Mouse (Mus musculus): ENCODE data around the gene 2900026A02Rik. TPM values are rescaled to one million over a fixed set of nuclear protein-coding genes. Genes with fewer than 3 reads are reported as not detected.

2900026A02Rik gene
- polyA plus RNA-seq, 1 experiment from 2014 or later = 5.0 TPM

- peaks cover 4% of the 10 kb centered on the region for H3K4me1 ChIP-seq (replicated peaks; ENCODE audit: control insufficient read depth, insufficient read depth, low read length)
- no peak overlapping the region for H3K27ac ChIP-seq (ENCODE audit: low read length)
- 92% methylated on average over 9 of the region's 9 CpGs for WGBS
- H3K4me3 ChIP-seq (replicated peaks; ENCODE audit: low read length) = no peak overlapping the region
- H3K27me3 ChIP-seq (replicated peaks; ENCODE audit: control insufficient read depth, insufficient read depth, low read length) = no peaks in the 10 kb centered on the region
- no peak overlapping the region for H3K4me2 ChIP-seq (ENCODE audit: low read length)
- no peaks in the 10 kb centered on the region for H3K36me3 ChIP-seq (ENCODE audit: control insufficient read depth, insufficient read depth)
- no peaks in the 10 kb centered on the region for H3K9me3 ChIP-seq (ENCODE audit: control insufficient read depth, low read length)
- ATAC-seq = no peak
- H3K9ac ChIP-seq (replicated peaks; ENCODE audit: low read depth, low read length) = no peak overlapping the region
These were observed 140.0 kb downstream of the 2900026A02Rik start for GRCm38 (mm10) chr5:113081020-113081419.

- no peaks in the 10 kb centered on the region for H3K9me3 ChIP-seq (ENCODE audit: control insufficient read depth, low read length)
- 0 out of 2 replicates have a peak overlapping the region, but pooled peaks have one; percentile 8 for H3K4me3 ChIP-seq (replicated peaks; ENCODE audit: low read length)
- H3K36me3 ChIP-seq (ENCODE audit: control insufficient read depth, insufficient read depth) = no peaks in the 10 kb centered on the region
- 0 out of 2 replicates have a peak overlapping the region, but pooled peaks have one; percentile 3 for H3K9ac ChIP-seq (replicated peaks; ENCODE audit: low read depth, low read length)
- 0 out of 2 replicates have a peak, but pooled peaks cover 3% of the 10 kb centered on the region for H3K4me1 ChIP-seq (replicated peaks; ENCODE audit: control insufficient read depth, insufficient read depth, low read length)
- H3K4me2 ChIP-seq (ENCODE audit: low read length) = peak overlapping the region; percentile 22
- WGBS = 18% methylated on average over 21 of the region's 21 CpGs
- H3K27ac ChIP-seq (ENCODE audit: low read length) = no peak overlapping the region
- H3K27me3 ChIP-seq (replicated peaks; ENCODE audit: control insufficient read depth, insufficient read depth, low read length) = no peaks in the 10 kb centered on the region
- no peak for ATAC-seq
These were observed 141.3 kb downstream of the 2900026A02Rik start for GRCm38 (mm10) chr5:113079783-113080182.

- H3K4me2 ChIP-seq (ENCODE audit: low read length) = no peak overlapping the region
- H3K4me1 ChIP-seq (replicated peaks; ENCODE audit: control insufficient read depth, insufficient read depth, low read length) = 0 out of 2 replicates have a peak, but pooled peaks cover 3% of the 10 kb centered on the region
- no peaks in the 10 kb centered on the region for H3K9me3 ChIP-seq (ENCODE audit: control insufficient read depth, low read length)
- WGBS = 65% methylated on average over 5 of the region's 5 CpGs
- H3K27me3 ChIP-seq (replicated peaks; ENCODE audit: control insufficient read depth, insufficient read depth, low read length) = no peaks in the 10 kb centered on the region
- no peaks in the 10 kb centered on the region for H3K36me3 ChIP-seq (ENCODE audit: control insufficient read depth, insufficient read depth)
- H3K4me3 ChIP-seq (replicated peaks; ENCODE audit: low read length) = no peak overlapping the region
- ATAC-seq = no peak
- H3K9ac ChIP-seq (replicated peaks; ENCODE audit: low read depth, low read length) = no peak overlapping the region
- no peak overlapping the region for H3K27ac ChIP-seq (ENCODE audit: low read length)
These were observed 142.3 kb downstream of the 2900026A02Rik start for GRCm38 (mm10) chr5:113078686-113079085.

GRCm38 (mm10) chr5:113070017-113070416, 151.0 kb downstream of the 2900026A02Rik start, which contains the start of gene Crybb2:
TSS of gene Crybb2 (minus strand) at chr5:113070117.
- no peak within 1 kb of the TSS for H3K9ac ChIP-seq (replicated peaks; ENCODE audit: low read depth, low read length)
- H3K27ac ChIP-seq (ENCODE audit: low read length) = no peak within 1 kb of the TSS
- H3K27me3 ChIP-seq (replicated peaks; ENCODE audit: control insufficient read depth, insufficient read depth, low read length) = no peaks in the 10 kb centered on the region
- H3K4me1 ChIP-seq (replicated peaks; ENCODE audit: control insufficient read depth, insufficient read depth, low read length) = no peaks in the 10 kb centered on the region
- H3K4me3 ChIP-seq (replicated peaks; ENCODE audit: low read length) = no peak within 1 kb of the TSS
- H3K36me3 ChIP-seq (ENCODE audit: control insufficient read depth, insufficient read depth) = no peaks in the 10 kb centered on the region
- H3K9me3 ChIP-seq (ENCODE audit: control insufficient read depth, low read length) = no peaks in the 10 kb centered on the region
- no peak within 1 kb of the TSS for H3K4me2 ChIP-seq (ENCODE audit: low read length)
- ATAC-seq = no peak

GRCm38 (mm10) chr5:113054308-113054707, 166.7 kb downstream of the 2900026A02Rik start:
- no peak overlapping the region for H3K4me3 ChIP-seq (replicated peaks; ENCODE audit: low read length)
- H3K9ac ChIP-seq (replicated peaks; ENCODE audit: low read depth, low read length) = no peak overlapping the region
- WGBS = 3% methylated on average over 16 of the region's 16 CpGs
- H3K4me2 ChIP-seq (ENCODE audit: low read length) = no peak overlapping the region
- H3K27me3 ChIP-seq (replicated peaks; ENCODE audit: control insufficient read depth, insufficient read depth, low read length) = no peaks in the 10 kb centered on the region
- H3K4me1 ChIP-seq (replicated peaks; ENCODE audit: control insufficient read depth, insufficient read depth, low read length) = 0 out of 2 replicates have a peak, but pooled peaks cover 6% of the 10 kb centered on the region
- no peak overlapping the region for H3K27ac ChIP-seq (ENCODE audit: low read length)
- no peaks in the 10 kb centered on the region for H3K9me3 ChIP-seq (ENCODE audit: control insufficient read depth, low read length)
- no peaks in the 10 kb centered on the region for H3K36me3 ChIP-seq (ENCODE audit: control insufficient read depth, insufficient read depth)
- ATAC-seq = peak; percentile 79

GRCm38 (mm10) chr5:113050581-113051185, 170.4 kb downstream of the 2900026A02Rik start:
- Histone ChIP-seq H3K4me3 (replicated peaks; ENCODE audit: low read length) (no peak overlapping the region), H3K27ac (ENCODE audit: low read length) (no peak overlapping the region)
- 51% methylated on average over 7 of the region's 7 CpGs for WGBS

GRCm38 (mm10) chr5:113049876-113050275, 171.2 kb downstream of the 2900026A02Rik start:
- ATAC-seq = no peak; the same call in 1 of the 2 replicates
- no peaks in the 10 kb centered on the region for H3K9me3 ChIP-seq (ENCODE audit: control insufficient read depth, low read length)
- no peaks in the 10 kb centered on the region for H3K27me3 ChIP-seq (replicated peaks; ENCODE audit: control insufficient read depth, insufficient read depth, low read length)
- no peak overlapping the region for H3K27ac ChIP-seq (ENCODE audit: low read length)
- H3K9ac ChIP-seq (replicated peaks; ENCODE audit: low read depth, low read length) = no peak overlapping the region
- no peaks in the 10 kb centered on the region for H3K36me3 ChIP-seq (ENCODE audit: control insufficient read depth, insufficient read depth)
- peaks cover 15% of the 10 kb centered on the region for H3K4me1 ChIP-seq (replicated peaks; ENCODE audit: control insufficient read depth, insufficient read depth, low read length)
- H3K4me3 ChIP-seq (replicated peaks; ENCODE audit: low read length) = no peak overlapping the region
- H3K4me2 ChIP-seq (ENCODE audit: low read length) = no peak overlapping the region

More at GRCm38 (mm10) chr5:113050581-113051185, 170.4 kb downstream of the 2900026A02Rik start:
- Histone ChIP-seq H3K4me2 (ENCODE audit: low read length) (no peak overlapping the region), H3K36me3 (ENCODE audit: control insufficient read depth, insufficient read depth) (no peaks in the 10 kb centered on the region), H3K9me3 (ENCODE audit: control insufficient read depth, low read length) (no peaks in the 10 kb centered on the region), H3K4me1 (replicated peaks; ENCODE audit: control insufficient read depth, insufficient read depth, low read length) (peaks cover 10% of the 10 kb centered on the region), H3K9ac (replicated peaks; ENCODE audit: low read depth, low read length) (no peak overlapping the region), H3K27me3 (replicated peaks; ENCODE audit: control insufficient read depth, insufficient read depth, low read length) (no peaks in the 10 kb centered on the region)
- no peak for ATAC-seq

- peak; percentile 34; the same call in 1 of the 2 replicates for ATAC-seq
- peaks cover 30% of the 10 kb centered on the region for H3K4me1 ChIP-seq (replicated peaks; ENCODE audit: control insufficient read depth, insufficient read depth, low read length)
- no peaks in the 10 kb centered on the region for H3K9me3 ChIP-seq (ENCODE audit: control insufficient read depth, low read length)
- no peak overlapping the region for H3K4me2 ChIP-seq (ENCODE audit: low read length)
- peak overlapping the region; percentile 52; the same call in 1 of the 2 replicates for H3K27ac ChIP-seq (ENCODE audit: low read length)
- no peak overlapping the region for H3K4me3 ChIP-seq (replicated peaks; ENCODE audit: low read length)
- no peak overlapping the region for H3K9ac ChIP-seq (replicated peaks; ENCODE audit: low read depth, low read length)
- H3K27me3 ChIP-seq (replicated peaks; ENCODE audit: control insufficient read depth, insufficient read depth, low read length) = no peaks in the 10 kb centered on the region
- WGBS = 67% methylated on average over 10 of the region's 10 CpGs
- H3K36me3 ChIP-seq (ENCODE audit: control insufficient read depth, insufficient read depth) = no peaks in the 10 kb centered on the region
These were observed 175.3 kb downstream of the 2900026A02Rik start for GRCm38 (mm10) chr5:113045511-113046273.

- Histone ChIP-seq H3K4me2 (ENCODE audit: low read length) (no peak overlapping the region), H3K27ac (ENCODE audit: low read length) (no peak overlapping the region), H3K36me3 (ENCODE audit: control insufficient read depth, insufficient read depth) (no peaks in the 10 kb centered on the region), H3K4me1 (replicated peaks; ENCODE audit: control insufficient read depth, insufficient read depth, low read length) (peaks cover 29% of the 10 kb centered on the region), H3K27me3 (replicated peaks; ENCODE audit: control insufficient read depth, insufficient read depth, low read length) (no peaks in the 10 kb centered on the region), H3K9ac (replicated peaks; ENCODE audit: low read depth, low read length) (no peak overlapping the region), H3K4me3 (replicated peaks; ENCODE audit: low read length) (no peak overlapping the region), H3K9me3 (ENCODE audit: control insufficient read depth, low read length) (no peaks in the 10 kb centered on the region)
- WGBS = 47% methylated on average over 8 of the region's 8 CpGs
- ATAC-seq = no peak
These were observed 177.5 kb downstream of the 2900026A02Rik start for GRCm38 (mm10) chr5:113043531-113043930.
